Mouse (Mus musculus) right cerebral cortex, adult 18-20 months (tissue): ENCODE data around the gene Clca3a1.
"Not testable (repeated sequence)": the region's sequence is repeated elsewhere in the genome, so short reads cannot be mapped to it uniquely, and the experiment has no call there.

Experiments
- DNase-seq: peaks from one replicate; pipeline ENCODE4 v3.0.0; 2022; ENCODE audit warnings: mixed read lengths

The Clca3a1 gene

DNA sequence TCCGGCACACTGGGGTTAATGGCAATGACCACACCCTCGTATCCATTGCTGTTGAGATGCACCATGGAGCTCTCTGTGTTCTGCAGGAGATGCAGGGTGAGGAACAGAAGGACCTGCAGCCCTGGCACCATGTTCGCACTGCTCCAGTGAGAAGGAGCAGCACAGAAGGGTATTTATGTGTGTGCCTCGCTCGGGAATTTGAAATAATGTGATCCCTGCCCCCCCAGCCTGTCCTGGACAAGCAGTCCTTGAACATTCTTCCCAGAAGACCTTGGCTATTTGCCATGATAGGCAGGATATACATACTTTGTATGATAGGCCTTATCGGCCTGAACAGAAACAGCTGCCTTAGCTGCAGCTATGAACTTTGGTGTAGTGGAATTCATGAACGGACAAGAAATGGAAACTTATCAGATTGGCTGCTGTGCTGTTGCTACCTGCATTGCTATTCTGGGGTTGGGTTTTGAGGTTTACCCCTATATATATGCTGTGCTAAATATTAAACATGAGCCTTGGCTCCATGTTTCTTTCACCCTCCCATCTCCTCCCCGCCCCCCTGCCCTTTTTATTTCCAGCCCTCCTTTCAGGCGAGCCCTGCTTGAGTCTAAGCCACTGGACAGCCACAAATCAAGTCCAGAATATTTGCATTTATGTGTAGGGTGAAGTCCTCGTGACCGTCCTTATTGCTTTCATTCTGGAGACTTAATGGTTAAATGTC, at the start of gene Clca3a1:
Gene Clca3a1 (minus strand): TSS at position 386 of the 718 bp plus-strand sequence.
- no peak for DNase-seq

DNA sequence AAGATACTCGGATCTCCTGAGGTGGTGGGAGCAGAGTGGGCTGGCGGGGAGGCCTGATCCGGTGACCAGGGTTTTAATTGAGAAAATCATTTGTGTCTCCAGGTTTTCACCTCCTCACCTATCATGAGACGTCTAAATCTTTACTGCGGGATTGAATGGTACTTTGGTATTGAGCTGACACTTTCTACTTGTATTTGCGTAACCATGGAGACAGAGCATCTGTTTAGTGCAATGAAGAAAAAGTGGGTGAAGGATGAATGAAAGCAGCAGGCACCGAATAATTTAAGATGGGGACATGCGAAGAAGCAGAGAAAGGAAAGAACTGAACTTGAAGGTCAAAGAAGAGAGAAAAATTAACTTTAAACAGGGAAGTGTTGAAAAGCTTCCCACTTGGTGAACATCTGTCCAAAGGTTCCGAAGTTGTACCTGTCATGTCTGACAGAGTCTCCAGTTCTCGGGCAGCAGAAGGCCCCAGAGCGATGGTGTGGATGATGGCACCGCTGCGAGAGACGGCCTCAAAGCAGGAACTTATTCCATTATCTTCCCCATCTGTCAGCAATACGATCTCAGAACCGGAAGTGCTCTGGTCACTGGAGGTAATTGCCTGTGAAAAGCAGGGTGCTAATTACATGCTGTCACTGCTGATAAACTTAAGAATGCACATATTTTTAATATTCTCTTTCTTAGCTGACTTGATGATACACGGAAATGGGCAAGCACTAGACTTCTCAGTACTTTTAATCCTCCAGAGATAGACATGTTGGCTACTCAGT, 47.6 kb upstream of the Clca3a1 start:
- not testable (repeated sequence) for DNase-seq

GRCm38 (mm10) chr3:144806626-144807025, 45.8 kb upstream of the Clca3a1 start:
- not testable (repeated sequence) for DNase-seq

DNA sequence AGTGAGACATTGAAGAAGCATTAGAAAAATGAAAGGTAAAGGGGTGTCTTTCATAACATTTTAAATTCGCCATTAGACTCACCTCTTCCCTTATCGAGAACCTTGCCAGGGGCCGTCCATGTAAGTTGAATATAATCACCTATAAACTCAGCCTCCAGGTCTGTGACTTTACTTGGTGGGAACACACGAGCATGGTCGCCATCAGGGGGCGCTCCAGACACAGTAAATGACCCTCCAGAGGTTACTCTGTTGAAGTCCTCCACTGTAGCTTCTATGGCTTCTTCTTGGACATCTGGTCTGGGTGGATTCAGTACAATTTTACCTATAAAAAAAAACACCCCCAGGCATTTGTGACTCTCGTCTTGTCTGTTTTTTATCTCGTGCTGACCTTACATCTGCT, 41.1 kb upstream of the Clca3a1 start:
- no peak for DNase-seq

- no peak for DNase-seq
Observed at GRCm38 (mm10) chr3:144785181-144786148, 24.7 kb upstream of the Clca3a1 start.

DNA sequence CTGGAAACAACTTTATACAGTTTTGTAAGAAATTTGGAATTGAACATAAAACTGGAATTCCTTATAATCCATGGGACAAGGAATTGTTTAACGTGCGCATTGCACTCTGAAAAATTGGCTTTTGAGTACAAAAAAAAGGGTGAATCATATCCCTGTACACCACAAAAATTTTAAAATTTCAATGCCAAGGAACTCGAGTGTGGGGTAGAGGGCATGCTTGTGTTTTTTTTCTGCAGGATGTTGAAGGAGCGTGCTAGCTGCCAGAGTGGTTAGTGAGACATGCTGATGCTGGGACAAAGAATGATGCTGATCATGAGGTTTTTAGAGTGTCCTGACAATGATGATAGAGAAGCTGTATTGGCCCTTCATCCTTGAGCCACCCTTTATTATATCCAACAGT, 4.4 kb upstream of the Clca3a1 start:
- no peak for DNase-seq

- no peak for DNase-seq
Observed at GRCm38 (mm10) chr3:144761454-144761853, 677 bp upstream of the Clca3a1 start.

GRCm38 (mm10) chr3:144759719-144760118, 1.1 kb downstream of the Clca3a1 start:
- no peak for DNase-seq

DNA sequence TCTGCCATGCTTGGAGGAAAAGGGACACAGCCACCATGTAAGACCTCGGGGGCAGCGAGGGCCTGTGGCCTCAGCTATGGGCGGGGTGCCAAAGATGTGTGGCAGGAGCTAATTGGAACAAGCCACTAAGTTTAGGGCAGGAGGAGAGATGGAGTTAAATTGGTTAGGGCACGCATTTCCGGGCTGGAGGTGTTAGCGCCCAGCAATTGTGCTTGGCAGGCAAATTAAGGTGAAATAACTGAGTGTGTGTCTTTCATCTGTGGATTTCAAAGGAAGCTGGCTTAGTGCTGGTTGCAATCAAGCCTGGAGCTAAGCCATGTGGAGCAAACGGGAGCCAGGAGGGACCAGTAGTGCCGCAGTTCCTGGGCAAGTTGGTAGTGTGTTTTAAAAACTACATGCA, 4.7 kb downstream of the Clca3a1 start:
- not testable (repeated sequence) for DNase-seq

DNA sequence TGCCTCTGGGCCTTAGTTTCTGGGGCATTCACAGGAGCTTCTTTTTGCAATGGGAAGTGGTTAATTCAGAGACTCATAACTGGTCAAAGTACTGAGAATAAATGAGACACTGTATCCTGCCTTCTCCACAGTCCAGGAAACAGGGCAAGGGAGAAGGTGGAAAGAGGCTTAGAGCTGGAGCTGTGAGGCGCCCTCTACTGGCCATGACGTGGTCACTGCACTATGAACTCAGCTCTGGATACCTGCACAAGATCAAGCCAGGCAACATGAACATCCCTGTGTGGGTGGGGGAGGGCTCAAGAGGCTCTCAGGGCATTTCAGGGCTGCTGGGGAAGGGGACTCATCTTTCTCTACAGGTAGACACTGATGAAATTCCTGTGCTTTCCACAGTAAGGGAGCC, 7.7 kb downstream of the Clca3a1 start:
- DNase-seq, result no peak

GRCm38 (mm10) chr3:144749062-144749963, 11.5 kb downstream of the Clca3a1 start:
- DNase-seq, result not testable (repeated sequence)

GRCm38 (mm10) chr3:144747706-144748105, 13.1 kb downstream of the Clca3a1 start:
- DNase-seq, result not testable (repeated sequence)

GRCm38 (mm10) chr3:144738396-144738795, 22.4 kb downstream of the Clca3a1 start:
- DNase-seq, result not testable (repeated sequence)

- no peak for DNase-seq
Observed at GRCm38 (mm10) chr3:144736831-144737230, 23.9 kb downstream of the Clca3a1 start.

DNA sequence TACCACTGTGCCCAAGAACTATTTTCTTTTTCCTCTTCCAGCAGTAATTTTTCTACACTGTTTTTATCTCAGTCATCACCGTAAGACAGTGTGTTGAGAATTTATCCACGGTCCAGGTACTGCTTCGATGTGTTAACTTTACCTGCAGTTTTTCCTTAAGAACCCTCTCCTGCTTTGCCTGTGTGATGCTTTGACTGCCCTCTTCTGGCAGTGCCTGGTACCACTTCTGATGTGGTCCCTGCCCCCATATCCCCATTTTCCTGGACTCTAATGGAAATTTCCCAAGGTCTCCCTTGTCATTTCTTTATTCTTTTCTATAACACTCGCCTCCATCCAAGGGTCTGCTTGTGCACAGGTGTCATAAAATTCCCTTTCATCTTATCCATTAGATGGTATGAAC, 37.3 kb downstream of the Clca3a1 start:
- peak; percentile 52 for DNase-seq

- not testable (repeated sequence) for DNase-seq
Observed at GRCm38 (mm10) chr3:144722566-144722965, 38.2 kb downstream of the Clca3a1 start.

GRCm38 (mm10) chr3:144721860-144722256, 38.9 kb downstream of the Clca3a1 start:
- no peak for DNase-seq

DNA sequence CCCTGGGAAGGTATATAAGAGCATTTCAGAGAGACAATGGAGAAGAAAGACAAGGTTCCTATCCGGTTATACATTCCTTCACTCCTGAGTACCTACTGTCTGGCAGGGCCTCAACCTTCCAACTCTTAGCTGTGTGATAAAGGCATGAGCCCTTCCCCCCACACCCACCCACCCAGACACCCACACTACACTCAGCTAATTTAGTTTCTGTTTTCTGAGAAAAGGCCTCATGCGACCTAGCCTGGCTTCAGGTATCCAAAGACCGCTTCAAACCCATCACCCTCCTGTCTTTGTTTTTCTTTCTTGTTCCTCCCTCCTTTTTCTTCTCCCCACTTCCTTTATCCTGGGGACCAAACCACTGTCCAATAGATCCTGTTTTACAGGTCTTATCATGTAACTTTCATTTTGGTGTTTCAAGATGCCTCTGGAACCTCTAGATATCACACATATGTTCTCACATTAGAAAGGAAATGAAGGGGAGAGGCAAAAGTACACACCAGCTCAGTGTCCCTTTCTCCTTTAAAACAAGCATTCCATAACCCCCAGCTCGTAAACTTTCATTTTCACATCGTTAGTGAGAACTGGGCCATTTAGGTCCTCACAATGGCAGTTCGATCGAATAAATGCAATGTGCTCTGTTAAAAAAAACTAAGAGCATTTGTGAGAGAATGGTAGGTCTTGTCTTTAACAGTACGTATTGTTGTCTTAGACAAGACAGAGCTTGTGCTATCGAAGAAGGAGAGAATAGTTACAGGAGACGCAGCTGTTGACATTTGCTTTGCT, 39.5 kb downstream of the Clca3a1 start:
- DNase-seq, result no peak

- peak; percentile 94 for DNase-seq
Observed at GRCm38 (mm10) chr3:144719901-144720747, 40.7 kb downstream of the Clca3a1 start, which contains the start of gene Sh3glb1. TSS of gene Sh3glb1 (minus strand) at chr3:144720335.
